Comparison of ENCODE assay signal across 8 mouse cellular contexts in the genomic region with DNA sequence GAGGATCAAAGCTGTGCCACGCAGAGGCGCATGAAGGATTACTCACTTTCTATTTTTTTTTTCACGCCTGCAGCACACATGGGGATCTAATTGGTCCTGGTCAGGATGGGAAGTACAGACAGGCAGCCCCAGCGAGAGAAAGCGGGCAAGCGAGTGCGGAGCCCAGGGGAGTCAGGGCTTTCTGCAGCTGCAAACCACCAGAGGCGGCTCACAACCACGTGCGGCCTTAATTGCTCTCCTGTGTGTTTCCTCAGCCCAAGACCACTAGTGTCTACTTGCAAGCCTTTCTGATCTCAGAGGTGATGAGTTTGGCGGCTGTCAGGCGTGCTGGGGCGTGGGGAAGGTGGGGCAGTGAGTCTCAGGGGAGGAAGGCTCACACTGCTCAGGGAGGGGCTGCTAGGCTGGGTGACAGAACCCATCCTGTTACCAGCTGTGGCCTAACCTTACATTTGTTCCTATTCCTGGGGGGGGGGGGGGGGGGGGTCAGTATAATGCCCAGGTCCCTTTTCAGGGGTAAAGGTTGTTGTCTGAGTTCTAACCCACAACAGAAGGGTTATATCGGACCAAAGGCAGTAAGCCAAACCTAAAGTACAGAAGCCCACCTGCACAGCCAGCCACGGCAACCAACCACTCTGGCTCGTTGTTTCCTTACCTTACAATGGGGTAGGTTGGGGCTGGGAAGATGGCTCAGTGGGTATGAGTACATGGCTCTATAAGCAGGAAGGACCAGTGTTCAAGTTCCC.
A peak's percentile ranks its signal among the peaks of the same experiment; 100 is the strongest.
DNase-seq lines count a peak whose midpoint lies in the region; ATAC-seq lines count a peak whose summit lies in the region.

No protein-coding gene starts in this region.

- H3K27me3 ChIP-seq in forebrain, embryonic 12.5 days = peaks cover 76% of the 10 kb centered on the region
- no peaks in the 10 kb centered on the region for H3K27me3 ChIP-seq in neural tube, embryonic 14.5 days (ENCODE audit: control insufficient read depth, insufficient read depth, low read length)

- intact Hi-C loops in heart, postnatal 25 days (cut with DNase I) = loop anchor here (5.0 kb wide), 1 partner anchor 38 kb away; no protein-coding TSS in a partner anchor

- peak overlapping the region; percentile 41 for H3K4me2 ChIP-seq in forebrain, embryonic 12.5 days
- peak overlapping the region; percentile 37 for H3K4me2 ChIP-seq in neural tube, embryonic 14.5 days (ENCODE audit: low read depth, low read length)

- ATAC-seq in forebrain, embryonic 12.5 days (ENCODE audit: low FRiP score) = peak; percentile 86
- peak; percentile 78; the same call in 1 of the 2 replicates for ATAC-seq in neural tube, embryonic 14.5 days (ENCODE audit: low read depth)

- DNase-seq in 416B (ENCODE audit: low read depth) (peak; percentile 18), ES-CJ7 (ENCODE audit: low read depth, low spot score) (peak; percentile 32), liver (peak; percentile 48)
- peak; percentile 33 for DNase-seq in heart, postnatal 25 days (ENCODE audit: low spot score)
- peak; percentile 26 to 43 for DNase-seq in thymus, adult 18-20 months
- no peak for DNase-seq in kidney, adult 9 months

- H3K4me1 ChIP-seq in forebrain, embryonic 12.5 days = peaks cover 11% of the 10 kb centered on the region
- H3K4me1 ChIP-seq in neural tube, embryonic 14.5 days (ENCODE audit: control insufficient read depth, insufficient read depth, low read length) = peaks cover 6% of the 10 kb centered on the region; the same call in 1 of the 2 replicates

- H3K9ac ChIP-seq in forebrain, embryonic 12.5 days = no peak overlapping the region
- no peak overlapping the region for H3K9ac ChIP-seq in neural tube, embryonic 14.5 days (replicated peaks; ENCODE audit: low read depth, low read length)

- no peaks in the 10 kb centered on the region for H3K36me3 ChIP-seq in forebrain, embryonic 12.5 days (replicated peaks)
- H3K36me3 ChIP-seq in neural tube, embryonic 14.5 days (ENCODE audit: control insufficient read depth, insufficient read depth, low read length) = no peaks in the 10 kb centered on the region

- no peaks in the 10 kb centered on the region for H3K9me3 ChIP-seq in forebrain, embryonic 12.5 days
- H3K9me3 ChIP-seq in neural tube, embryonic 14.5 days (ENCODE audit: control insufficient read depth, low read length) = no peaks in the 10 kb centered on the region

- H3K27ac ChIP-seq in forebrain, embryonic 12.5 days = no peak overlapping the region
- H3K27ac ChIP-seq in neural tube, embryonic 14.5 days (ENCODE audit: low read depth, low read length) = no peak overlapping the region

- 12% methylated on average over 16 of the region's 16 CpGs for WGBS in forebrain, embryonic 12.5 days
- 14% methylated on average over 16 of the region's 16 CpGs for WGBS in neural tube, embryonic 14.5 days

- no peak overlapping the region for H3K4me3 ChIP-seq in forebrain, embryonic 12.5 days (replicated peaks)
- H3K4me3 ChIP-seq in neural tube, embryonic 14.5 days (ENCODE audit: low read depth, low read length) = no peak overlapping the region
